Mouse (Mus musculus) embryonic fibroblast, embryonic 13.5 days (primary cell): ENCODE results near the gene Kcnmb2. TPM values are rescaled to one million over a fixed set of nuclear protein-coding genes. Genes with fewer than 3 reads are reported as not detected.

ENCODE experiments used
- H3K27ac ChIP-seq: 2 replicates; pipeline ENCODE4 v1.5.1; 2012; ENCODE audit warnings: low read length, control low read depth, inconsistent platforms; ENCODE audit not compliant: insufficient read depth
- H3K4me1 ChIP-seq: 2 replicates; pipeline ENCODE4 v1.6.1; 2011; ENCODE audit warnings: low read length; ENCODE audit not compliant: control insufficient read depth, insufficient read depth
- H3K4me3 ChIP-seq: 2 replicates; pipeline ENCODE4 v1.5.1; 2011; ENCODE audit warnings: mild to moderate bottlenecking, control low read depth, low read length; ENCODE audit not compliant: insufficient read depth
- CTCF ChIP-seq: IDR thresholded peaks from 2 replicates; pipeline ENCODE4 v1.5.1; 2011; ENCODE audit warnings: mild to moderate bottlenecking, control low read depth, low read length, moderate library complexity, borderline replicate concordance; ENCODE audit not compliant: insufficient read depth
- POLR2A ChIP-seq: IDR thresholded peaks from 2 replicates; pipeline ENCODE4 v1.6.1; 2011; ENCODE audit warnings: low read depth, mild to moderate bottlenecking, control low read depth, low read length, moderate library complexity
- polyA plus RNA-seq: library from polyadenylated mRNA; stranded (reverse); fragments of >200 nt; gene quantifications from 2 replicates; pipeline ENCODE4 v1.2.4, GENCODE M21; 2011; ENCODE audit warnings: low read depth; ENCODE audit not compliant: missing spikeins, insufficient read length

Gene Kcnmb2
- polyA plus RNA-seq, 1 experiment: not detected

DNA sequence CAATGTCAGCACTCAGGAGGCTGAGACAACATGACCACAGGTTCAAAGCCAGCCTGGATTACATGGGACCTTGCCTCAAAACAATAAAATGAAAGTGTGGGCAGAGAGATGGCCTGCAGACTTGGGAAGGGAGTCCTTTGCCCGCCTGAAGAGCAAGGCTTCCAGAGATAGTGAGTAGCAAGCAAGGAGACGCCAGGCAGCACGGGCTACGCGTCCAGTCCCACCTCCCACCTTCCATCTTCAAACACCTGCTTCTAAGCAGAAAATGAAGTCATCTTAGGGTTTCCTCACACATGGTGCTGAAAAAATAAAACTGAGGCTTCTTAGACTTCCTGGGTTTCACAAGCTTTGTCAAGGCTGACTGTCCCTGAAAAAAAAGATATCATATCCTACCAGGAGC lies 109.3 kb downstream of the Kcnmb2 start:
- Histone ChIP-seq H3K27ac (no peak overlapping the region), H3K4me1 (no peaks in the 10 kb centered on the region), H3K4me3 (no peak overlapping the region)
- no peak for TF ChIP-seq CTCF
- TF ChIP-seq POLR2A: no peak

- H3K27ac ChIP-seq: no peak overlapping the region
- no peak overlapping the region for H3K4me3 ChIP-seq
- TF ChIP-seq CTCF (no peak), POLR2A (no peak)
- no peaks in the 10 kb centered on the region for H3K4me1 ChIP-seq
Observed at GRCm38 (mm10) chr3:32012205-32012931, 110.1 kb downstream of the Kcnmb2 start.

DNA sequence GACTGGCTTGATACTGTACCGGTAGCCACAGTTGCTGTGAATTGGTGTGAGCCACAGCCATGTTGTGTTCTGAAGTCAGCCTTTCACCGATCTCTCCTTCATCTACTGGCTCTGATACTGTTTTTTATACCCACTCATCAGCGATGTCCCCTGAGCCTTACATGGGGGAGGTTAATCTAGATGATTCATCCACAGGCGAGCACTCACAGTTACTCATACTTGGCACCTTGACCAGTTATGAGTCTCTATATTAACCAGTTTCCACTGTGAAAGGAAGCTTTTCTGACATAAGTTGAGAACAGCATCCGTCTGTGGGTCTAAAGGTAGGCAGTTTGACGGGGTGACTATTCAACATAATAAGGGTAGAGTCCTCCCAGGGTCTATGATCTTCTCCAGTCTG lies 118.7 kb downstream of the Kcnmb2 start:
- H3K4me3 ChIP-seq: no peak overlapping the region
- no peak for TF ChIP-seq CTCF
- no peak for TF ChIP-seq POLR2A
- no peak overlapping the region; the same call in 1 of the 2 replicates for H3K27ac ChIP-seq
- H3K4me1 ChIP-seq: peaks cover 9% of the 10 kb centered on the region

GRCm38 (mm10) chr3:32029375-32030050 lies 127.2 kb downstream of the Kcnmb2 start:
- no peak for TF ChIP-seq POLR2A
- no peak for TF ChIP-seq CTCF

DNA sequence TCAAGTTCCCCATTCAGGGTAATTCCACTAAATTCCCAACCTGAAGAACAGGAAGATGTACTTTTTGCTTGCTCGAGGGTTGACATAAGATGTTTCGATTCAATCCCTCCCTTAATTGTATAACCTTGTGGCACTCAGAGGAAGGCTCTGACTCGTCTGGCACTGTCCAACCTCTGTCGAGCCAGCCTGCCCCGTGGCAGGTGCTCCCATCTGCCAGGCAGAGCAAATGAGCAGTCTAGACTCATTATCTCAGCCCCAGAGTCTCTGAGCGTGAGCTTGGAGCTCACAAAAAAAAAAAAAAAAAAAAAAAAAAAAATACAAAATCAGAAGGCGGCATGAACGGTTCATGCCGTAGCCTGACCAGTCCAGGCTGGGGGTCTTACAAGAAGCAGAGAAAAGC lies 130.1 kb downstream of the Kcnmb2 start:
- no peak overlapping the region for H3K4me3 ChIP-seq
- H3K27ac ChIP-seq: no peak overlapping the region
- H3K4me1 ChIP-seq: no peaks in the 10 kb centered on the region
- no peak for TF ChIP-seq CTCF
- no peak for TF ChIP-seq POLR2A

More at GRCm38 (mm10) chr3:32029375-32030050, 127.2 kb downstream of the Kcnmb2 start:
- Histone ChIP-seq H3K4me1 (no peaks in the 10 kb centered on the region), H3K4me3 (no peak overlapping the region), H3K27ac (no peak overlapping the region)

- Histone ChIP-seq H3K27ac (no peak overlapping the region), H3K4me1 (no peaks in the 10 kb centered on the region), H3K4me3 (no peak overlapping the region)
- TF ChIP-seq CTCF: no peak
- TF ChIP-seq POLR2A: no peak
Observed at GRCm38 (mm10) chr3:32043814-32044213, 141.5 kb downstream of the Kcnmb2 start.

- TF ChIP-seq POLR2A: no peak
- no peak for TF ChIP-seq CTCF
- Histone ChIP-seq H3K4me3 (no peak overlapping the region), H3K4me1 (no peaks in the 10 kb centered on the region), H3K27ac (no peak overlapping the region)
Observed at GRCm38 (mm10) chr3:32048777-32049176, 146.5 kb downstream of the Kcnmb2 start.

GRCm38 (mm10) chr3:32052596-32052995 lies 150.3 kb downstream of the Kcnmb2 start:
- no peak overlapping the region for H3K27ac ChIP-seq
- TF ChIP-seq CTCF: no peak
- TF ChIP-seq POLR2A: no peak

DNA sequence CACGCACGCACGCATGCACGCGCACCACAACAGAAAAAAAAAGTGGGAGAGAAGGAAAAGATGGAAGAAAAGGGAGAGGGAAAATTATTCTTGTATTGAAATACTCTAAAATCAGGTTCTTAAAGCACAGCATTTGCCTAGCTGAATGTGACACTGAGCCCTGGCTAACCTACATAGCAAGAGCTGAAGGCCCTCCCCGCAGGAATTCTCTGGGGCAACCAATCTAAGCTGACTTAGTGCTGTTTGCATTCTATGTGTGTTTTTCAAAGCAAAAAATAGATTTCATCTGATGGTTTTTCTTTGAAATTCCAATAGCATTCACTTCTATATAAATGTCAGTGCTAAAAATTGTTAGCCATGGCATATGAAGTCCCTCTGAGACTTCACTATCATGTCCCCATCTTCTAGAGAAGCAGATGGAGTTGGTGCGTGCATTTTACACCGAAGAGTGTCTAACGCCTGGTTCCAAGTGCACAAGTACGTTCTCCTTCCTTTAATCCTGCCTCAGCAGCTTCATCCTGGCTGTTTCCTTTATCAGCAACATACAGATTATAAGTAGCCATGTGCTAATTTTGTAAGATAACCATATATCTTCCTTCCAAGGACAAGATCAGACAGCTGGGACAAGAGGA lies 151.4 kb downstream of the Kcnmb2 start:
- TF ChIP-seq POLR2A (no peak), CTCF (no peak)

More at GRCm38 (mm10) chr3:32052596-32052995, 150.3 kb downstream of the Kcnmb2 start:
- Histone ChIP-seq H3K4me1 (no peaks in the 10 kb centered on the region), H3K4me3 (no peak overlapping the region)

More for the DNA sequence above, 151.4 kb downstream of the Kcnmb2 start:
- Histone ChIP-seq H3K4me3 (no peak overlapping the region), H3K4me1 (no peaks in the 10 kb centered on the region), H3K27ac (no peak overlapping the region)
